Mouse (Mus musculus) megakaryocyte, adult 5-6 weeks (primary cell): Measurements from ENCODE around the gene Ftl1. TPM values are rescaled to one million over a fixed set of nuclear protein-coding genes. Genes with fewer than 3 reads are reported as not detected.
"Not testable (repeated sequence)": the region's sequence is repeated elsewhere in the genome, so short reads cannot be mapped to it uniquely, and the experiment has no call there.

Source experiments
- ATAC-seq: 2 replicates; pipeline ENCODE4 v1.8.0; 2016; ENCODE audit warnings: mild to moderate bottlenecking, inconsistent platforms; ENCODE audit not compliant: poor library complexity, severe bottlenecking
- total RNA-seq, 2 experiments: library from RNA; stranded (forward) in 1 of 2; stranded (reverse) in 1 of 2; fragments of 153-499, 151-499 nt in 1 of 2; fragments of 221-1000, 200-1000 nt in 1 of 2; gene quantifications; 2 replicates each; pipeline versions ENCODE4 v1.2.3 to v1.2.4; 2015 to 2017

Ftl1 gene
- total RNA-seq, 2 experiments from 2014 or later = 1,786 to 3,213 TPM

DNA sequence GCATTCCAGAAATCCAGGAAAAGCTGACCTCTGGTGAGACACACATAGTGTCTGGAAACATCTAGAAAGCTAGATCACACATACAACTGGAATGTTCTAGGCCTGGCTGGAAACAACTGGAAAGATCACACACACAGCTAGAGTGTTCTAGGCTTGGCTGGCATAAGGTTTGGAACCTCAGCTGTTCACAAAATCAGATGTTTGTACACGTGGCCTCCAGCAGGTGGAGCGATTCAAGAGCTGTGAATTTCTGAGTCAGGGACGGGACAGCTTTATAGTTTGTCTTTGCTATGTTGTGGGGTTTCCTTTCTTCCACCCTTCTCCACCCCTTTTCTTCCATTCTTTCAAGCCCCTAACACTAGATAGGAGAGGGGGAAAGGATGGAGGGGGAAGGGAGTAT is 17.3 kb upstream of the Ftl1 start:
- peak; percentile 73 for ATAC-seq

DNA sequence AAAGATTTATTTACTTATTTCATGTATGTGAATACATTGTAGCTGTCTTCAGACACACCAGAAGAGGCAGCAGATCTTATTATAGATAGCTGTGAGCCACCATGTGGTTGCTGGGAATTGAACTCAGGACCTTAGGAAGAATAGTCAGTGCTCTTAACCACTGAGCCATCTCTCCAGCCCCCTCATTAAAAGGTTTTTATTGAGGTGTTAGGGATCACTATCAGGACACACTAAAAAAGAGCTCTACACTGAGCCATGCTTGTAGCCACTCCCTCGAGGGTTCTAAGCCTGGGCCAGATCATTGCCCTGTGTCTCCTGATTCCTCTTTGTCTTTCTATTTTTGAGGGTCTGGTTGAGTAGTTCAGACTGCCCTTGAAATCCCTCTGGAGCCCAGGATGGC is 16.8 kb upstream of the Ftl1 start:
- no peak for ATAC-seq

DNA sequence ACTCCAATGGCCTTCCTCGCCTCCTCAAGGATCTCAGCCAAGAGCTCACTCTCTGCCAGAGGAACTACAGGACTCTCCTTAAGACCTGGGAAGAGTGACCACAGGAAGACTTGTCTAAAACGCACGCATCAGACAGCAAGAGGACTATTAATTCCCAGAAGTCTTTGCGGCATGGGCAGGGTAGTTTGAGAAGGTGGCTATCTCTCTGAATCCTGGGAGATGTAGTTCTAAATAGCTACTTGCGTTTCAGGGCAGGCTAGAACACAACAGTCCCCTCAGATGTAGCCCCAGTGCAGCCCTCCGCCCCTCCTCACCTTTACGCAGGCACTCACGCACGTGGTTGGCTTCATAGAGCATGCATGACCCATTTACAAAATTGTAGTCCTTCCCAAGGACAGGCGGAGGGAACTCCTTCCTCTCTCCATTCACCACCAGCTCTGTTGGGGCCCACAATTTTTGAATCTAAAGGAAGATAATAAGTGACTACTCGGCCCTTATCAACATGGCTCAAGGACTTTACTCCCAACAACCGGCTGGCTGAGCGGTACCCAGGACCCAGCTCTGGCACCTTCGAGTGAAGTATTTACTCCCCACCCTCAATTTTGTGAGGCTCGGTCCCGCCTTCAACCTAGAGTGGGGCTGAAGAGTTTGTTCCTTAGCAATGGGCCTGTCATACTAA is 15.7 kb upstream of the Ftl1 start:
- ATAC-seq = no peak

DNA sequence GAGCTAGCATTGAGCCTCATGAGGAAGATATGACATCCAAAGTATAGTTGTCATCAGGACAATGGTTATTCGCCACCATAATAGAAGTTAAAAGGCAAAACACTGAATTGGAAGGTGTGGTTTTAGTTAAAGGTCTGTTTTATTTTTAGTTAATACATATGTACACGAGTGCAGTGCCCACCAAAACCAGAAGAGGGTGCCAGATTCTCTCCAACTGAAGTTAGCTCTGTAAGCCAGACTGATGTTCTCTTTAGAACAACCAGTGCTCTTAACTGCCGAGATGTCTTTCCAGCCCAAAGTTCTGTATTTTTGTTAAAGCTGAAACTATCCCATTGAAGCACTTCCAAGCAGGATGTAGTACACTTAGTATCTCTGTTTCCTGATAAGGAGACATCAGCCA is 11.2 kb upstream of the Ftl1 start:
- ATAC-seq = peak; percentile 62

DNA sequence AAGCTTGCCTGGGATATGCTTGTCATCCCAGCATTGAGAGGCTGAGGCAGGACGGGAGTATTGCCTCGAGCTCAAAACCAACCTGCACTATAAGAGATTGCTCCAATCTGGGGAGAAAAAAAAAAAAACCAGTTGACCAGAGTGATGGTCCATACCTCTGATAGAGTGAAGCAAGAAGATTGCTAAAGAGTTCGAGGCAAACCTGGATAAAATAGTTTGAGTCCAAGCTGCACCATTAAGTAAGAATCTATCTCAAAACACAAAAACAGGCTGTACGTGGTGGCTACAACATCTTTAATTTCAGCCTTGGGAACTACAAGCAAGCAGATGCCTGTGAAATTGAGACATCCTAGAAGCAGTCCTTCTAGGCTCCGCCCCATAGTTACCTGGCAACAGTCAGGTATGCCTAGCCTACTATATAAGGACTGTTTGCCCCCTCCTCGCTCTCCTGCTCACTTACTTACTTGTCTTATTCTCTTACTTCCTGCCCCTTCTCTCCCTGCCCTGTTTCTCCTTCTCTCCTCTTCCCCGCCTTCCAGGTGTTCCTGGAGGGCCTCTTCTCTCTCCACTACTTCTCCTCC is 7.5 kb upstream of the Ftl1 start:
- peak; percentile 22; the same call in 1 of the 2 replicates for ATAC-seq

DNA sequence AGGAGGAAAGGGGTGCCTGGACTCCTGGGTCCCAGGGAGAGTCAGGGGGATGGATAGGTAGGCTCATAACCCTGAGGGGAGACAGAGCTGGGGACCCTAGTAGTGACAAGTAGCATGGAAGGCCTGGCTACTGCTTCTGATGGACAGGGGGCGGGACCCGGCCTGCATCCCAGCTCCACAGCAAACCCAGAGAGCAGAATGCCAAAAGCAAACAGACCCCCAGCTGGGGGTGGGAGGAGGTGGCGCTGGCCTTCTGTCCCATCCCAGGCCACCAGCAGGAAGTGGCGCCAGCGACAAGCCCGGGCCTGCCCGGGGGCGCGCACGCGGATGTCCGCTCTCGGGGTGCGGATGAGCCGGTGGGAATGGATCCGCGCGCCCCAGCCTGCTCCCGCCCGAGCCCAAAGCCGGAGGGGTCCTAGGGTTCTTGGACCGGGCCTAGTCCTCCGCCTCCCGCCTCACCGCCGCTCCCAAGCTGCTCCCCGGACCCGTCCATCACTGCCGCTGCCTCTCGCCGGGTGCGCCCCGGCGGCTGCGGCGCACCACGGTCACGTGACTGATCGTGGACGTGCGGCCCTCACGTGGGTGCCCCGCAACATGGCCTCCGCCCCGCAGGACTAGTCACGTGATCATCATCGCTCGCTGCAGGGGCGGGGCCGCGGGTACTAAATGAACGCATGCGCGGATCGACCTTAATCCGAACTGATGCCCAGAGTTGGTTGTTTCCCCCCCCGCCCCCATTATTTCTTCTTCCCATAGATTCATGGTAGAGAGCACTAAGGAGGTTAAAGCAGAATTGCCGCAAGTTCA is 6.8 kb upstream of the Ftl1 start, which contains the start of gene Bax:
Bax (minus strand) TSS at position 616 of the 807 bp plus-strand sequence.
- peak; percentile 92 for ATAC-seq

DNA sequence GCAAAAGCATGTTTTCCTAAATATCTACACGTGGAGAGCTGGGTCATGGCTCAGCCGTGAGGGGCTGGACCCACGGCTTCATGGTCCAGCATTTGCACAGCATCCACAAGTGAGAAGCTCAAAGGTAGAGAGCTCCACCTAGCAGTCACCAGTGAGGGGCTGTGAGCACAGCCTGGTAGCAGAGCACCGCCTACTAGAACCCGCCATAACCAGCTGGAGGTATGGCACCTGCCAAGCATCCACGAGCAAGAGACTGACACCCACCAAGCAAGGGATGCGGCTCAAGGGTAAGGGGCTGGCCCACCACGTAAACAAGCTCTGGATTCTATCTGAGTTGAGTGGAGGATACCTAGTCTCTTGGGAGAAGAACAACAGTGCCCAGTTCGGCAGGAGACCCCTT is 5.9 kb upstream of the Ftl1 start:
- no peak for ATAC-seq

DNA sequence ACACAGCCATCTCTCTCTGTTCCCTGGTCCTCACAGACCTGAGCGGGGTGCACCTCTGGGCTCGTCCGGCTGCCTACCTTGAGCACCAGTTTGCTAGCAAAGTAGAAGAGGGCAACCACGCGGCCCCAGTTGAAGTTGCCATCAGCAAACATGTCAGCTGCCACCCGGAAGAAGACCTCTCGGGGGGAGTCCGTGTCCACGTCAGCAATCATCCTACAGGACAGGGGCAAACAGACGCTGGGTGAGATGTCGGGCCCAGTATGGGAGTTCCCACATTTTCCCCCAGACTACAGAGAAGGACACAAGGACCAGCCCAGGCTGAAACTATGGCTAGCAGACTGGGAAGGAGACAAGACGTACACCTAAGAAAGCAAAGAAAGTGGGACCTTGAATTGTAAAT is 5.4 kb upstream of the Ftl1 start:
- ATAC-seq = no peak

DNA sequence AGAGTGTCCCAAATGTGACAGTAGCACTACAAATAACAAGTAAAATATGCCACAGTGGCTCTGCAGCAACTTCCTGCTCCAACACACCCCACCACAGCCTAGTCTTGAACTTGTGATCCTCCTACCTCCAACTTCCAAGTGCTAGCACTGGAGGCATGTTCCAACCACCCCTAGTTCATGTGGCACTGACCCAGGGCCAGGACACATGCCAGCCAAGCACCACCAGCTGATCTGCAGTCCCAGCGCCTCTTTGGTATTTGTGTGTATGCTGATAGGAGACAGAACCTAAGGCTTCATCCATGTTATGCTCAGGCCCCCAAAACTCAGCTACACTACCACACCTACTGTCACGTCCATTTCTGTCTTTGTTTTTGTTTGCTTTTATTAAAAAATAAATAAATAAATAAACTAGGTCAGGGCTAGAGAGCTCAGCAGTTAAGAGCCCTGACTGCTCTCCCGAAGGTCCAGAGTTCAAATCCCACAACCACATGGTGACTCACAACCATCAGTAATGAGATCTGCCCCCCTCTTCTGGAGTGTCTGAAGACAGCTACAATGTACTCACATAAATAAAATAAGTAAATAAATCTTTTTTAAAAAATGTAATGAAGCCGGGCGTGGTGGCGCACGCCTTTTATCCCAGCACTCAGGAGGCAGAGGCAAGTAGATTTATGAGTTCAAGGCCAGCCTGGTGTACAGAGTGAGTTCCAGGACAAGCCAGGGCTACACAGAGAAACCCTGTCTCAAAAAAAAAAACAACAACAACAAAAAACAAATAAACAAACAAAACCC is 4.5 kb upstream of the Ftl1 start:
- no peak for ATAC-seq

DNA sequence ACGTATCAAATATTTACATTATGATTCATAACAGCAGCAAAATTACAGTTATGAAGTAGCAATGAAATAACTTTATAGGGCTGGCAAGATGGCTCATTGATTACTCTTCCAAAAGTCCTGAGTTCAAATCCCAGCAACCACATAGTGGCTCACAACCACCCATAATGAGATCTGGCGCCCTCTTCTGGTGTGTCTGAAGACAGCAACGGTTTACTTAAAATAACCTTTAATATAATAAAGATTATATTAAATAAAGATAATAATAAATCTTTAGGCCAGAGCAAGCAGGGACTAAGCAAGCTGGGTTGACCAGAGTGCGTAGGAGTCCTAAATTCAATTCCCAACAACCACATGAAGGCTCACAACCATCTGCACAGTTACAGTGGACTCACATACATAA is 3.2 kb upstream of the Ftl1 start:
- ATAC-seq = not testable (repeated sequence)

DNA sequence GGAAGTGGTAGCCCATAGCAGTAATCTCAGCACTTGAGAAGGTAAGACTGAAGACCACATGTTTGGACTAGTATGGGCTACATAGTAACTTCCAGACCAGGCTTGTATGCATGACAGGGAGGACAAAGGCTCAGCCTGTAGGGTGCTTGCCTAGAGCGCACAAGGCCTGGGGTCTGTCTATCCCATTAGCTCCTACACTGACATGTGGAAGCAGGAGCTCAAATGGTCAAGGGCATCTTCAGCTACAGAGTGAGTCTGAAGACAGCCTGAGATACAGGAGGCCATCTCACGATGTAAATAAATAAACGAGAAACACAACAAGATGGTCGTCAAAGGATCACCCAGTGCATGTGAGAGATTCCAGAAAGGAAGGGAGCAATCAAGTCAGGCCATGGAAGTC is 2.6 kb upstream of the Ftl1 start:
- ATAC-seq = no peak

DNA sequence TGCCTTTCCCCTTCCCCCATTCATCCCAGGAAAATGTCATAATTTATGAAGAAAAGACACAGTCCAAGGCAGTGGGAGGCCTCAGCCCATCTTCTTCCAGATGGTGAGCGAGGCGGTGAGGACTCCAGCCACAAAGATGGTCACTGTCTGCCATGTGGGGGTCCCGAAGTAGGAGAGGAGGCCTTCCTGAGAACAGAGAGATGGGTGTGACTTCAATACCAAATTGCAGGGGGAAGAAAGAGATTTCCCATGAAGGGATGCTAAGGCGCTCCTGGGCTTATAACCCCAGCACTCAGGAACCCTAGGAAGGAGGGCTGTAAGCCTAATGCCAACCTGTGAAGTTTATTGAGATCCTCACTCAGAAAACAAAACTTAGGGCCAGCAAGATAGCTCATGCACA is 2.1 kb upstream of the Ftl1 start:
- no peak for ATAC-seq

DNA sequence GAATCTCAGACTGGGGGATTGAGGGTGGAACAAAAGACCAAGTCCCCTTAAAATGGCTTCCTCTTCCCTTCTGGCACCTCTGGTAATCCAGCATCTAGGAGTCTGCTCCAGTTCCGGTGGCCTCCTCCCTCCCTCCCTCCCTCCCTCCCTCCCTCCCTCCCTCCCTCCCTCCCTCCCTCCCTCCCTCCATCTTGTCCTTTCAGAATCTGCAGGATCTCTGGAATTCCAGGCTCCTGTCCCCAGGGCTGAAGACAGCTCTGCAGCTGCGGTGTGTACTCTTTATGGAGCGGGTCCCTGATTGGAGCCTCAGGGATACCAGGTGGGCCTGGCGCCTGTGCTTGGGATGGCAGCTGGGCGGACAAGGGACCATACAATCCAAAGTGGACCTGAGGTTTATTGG is 1.6 kb upstream of the Ftl1 start:
- no peak for ATAC-seq

DNA sequence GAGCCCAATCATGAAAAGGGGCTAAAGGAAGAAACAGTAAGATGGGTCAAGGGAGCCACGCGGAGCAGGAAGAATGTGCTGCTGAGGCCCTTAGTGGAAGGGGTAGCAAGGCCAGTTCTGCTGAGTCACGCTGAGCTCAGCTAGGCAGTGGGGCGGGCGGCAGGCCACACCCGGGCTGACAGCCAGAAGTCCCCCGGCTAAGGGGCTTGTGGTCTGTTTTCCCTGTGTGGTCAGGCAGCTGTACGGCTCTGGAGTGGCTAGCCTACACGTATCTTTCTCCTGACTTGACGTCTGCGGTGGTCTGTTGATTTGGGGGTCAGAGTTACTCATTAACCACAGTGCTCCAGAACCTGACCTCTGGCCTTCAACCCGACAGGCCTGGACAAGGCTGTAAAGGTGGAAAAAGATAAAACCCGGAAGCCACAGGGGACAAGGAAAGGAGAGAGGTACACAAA is 1.2 kb upstream of the Ftl1 start:
- ATAC-seq = peak; percentile 51

DNA sequence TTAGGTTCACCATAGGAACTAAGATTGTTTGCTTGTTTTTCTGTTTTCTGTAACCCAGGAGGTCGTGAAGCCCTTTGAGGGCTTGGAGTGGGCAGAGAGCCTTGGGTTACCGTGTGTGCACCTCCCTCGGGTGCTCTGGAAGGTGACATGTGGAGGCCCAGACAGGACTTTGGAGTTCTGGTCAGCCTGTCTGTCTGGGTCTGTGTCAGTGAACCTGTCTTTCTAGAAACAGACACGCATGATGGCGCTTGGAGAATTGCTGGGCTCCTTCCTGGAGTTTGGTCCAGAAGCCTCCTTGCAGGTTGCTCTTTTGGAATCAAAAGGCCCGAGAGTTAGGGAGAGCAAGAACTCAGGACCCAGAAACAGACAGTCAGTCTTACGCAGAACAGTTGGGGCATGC is 693 bp upstream of the Ftl1 start:
- no peak for ATAC-seq

DNA sequence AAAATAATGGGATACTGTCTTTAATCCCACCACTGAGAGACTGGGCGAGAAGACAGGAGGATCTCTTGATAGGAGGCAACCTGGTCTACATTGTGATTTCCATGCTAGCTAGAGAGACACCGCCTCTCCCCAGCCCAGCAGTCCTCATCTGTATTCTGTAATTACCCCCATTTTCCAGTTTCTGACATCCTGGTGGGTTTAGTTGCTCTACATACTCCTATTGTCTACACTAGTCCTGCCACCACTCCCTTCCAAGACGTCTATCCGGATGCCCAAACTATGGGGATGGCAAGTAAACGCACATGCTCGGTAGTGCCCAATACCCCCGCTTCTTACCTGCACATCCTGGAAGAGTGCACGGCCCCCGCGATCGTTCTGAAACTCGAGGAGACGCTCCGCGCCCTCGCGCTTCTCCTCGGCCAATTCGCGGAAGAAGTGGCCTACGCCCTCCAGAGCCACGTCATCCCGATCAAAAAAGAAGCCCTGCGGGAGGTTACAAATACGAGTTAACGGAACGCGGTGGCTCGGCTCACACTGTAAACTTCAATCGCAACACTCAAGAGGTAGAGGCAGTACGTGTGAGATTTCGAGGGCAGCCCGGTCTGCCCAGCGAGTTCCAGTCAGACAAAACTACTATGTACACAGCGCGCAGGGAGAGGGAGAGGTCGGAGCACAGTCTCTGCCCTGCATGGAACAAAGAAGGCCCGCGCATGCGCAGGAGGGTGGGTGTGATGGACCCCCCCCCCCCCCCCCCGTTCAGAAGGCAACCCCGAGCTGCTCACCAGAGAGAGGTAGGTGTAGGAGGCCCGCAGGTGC is 728 bp downstream of the Ftl1 start:
- ATAC-seq = peak; percentile 30

DNA sequence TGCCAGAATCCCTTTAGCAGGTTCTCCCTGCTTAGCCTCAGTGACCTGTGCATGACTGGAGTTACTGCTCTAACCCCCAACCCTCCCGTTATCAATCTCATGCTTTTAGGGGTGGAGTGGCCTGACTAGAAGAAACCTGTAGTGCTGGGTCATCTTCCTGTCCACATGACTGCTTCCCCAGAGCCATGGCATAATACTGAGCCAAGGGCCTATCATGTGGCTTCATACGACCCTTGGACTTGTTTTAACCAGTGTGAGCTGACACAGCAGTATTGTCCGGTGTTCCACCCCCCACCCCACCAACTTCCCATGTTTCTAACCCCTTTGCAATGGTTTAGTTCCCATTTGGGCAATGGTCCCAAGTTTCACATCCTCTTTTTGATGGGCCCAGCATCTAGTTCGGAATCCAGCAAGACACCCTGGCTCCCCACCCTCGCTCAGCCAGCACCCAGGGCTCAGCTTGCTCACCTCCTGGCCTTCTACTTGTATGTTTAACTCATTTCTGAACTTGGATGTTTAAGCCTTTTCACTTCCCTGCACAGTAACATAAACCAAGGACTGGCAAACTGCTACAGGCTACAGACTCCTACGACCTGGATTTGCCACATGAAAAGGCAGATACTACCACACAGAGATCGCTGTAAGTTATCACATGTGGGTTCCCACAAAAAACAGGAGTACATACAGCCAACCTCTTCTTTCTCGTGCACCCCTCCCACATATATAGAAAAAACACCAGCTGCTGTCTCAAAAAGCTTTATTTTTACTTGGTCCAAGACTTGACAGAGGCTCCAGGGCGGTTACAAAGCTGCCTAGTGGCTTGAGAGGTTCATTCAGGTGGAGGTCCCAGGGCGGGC is 2.3 kb downstream of the Ftl1 start:
- peak; percentile 50 for ATAC-seq

DNA sequence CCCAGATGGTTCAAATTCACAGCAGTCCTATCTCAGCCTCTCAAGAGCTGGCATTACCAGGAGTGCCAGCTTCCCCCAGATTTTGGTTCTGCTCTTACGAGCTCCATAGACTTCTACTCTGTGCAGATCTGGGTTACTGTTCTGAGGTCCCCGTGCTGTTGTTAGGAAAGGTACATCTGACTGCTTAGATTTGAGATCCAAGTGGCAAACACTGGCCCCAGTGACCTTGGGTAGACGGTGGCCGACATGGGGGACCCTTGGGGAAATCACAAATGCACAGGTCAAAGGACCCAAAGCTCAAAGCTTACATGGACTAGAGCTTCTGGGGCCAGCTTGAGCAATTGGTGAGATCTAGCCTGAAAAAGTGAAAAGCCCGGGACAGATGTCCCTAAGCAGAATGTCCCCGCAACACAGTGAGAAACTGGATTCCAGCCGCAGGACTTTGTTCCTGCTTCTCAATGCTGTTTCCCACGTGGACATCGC is 2.9 kb downstream of the Ftl1 start:
- no peak for ATAC-seq
